Mouse (Mus musculus) lung, adult 2 months (tissue): ENCODE measurements around the gene Hbp1. TPM values are rescaled to one million over a fixed set of nuclear protein-coding genes. Genes with fewer than 3 reads are reported as not detected.

Experiments used
- DNase-seq: peaks from one replicate; pipeline ENCODE4 v3.0.0; 2022
- H3K4me1 ChIP-seq: fragments of 200-500 bp; 2 replicates; pipeline ENCODE4 v1.6.1; 2011; ENCODE audit warnings: low read length; ENCODE audit not compliant: control insufficient read depth, insufficient read depth
- H3K4me3 ChIP-seq: fragments of 200-500 bp; replicated peaks from 2 replicates; pipeline ENCODE3; 2011; ENCODE audit warnings: low read depth, mild to moderate bottlenecking, control low read depth, low read length; ENCODE audit errors: extremely low read depth
- CTCF ChIP-seq: fragments of 200-500 bp; IDR thresholded peaks from 2 replicates; pipeline ENCODE4 v1.5.1; 2011; ENCODE audit warnings: mild to moderate bottlenecking, low read length, control low read depth; ENCODE audit not compliant: insufficient read depth
- POLR2A ChIP-seq: fragments of 200-500 bp; IDR thresholded peaks from 2 replicates; pipeline ENCODE4 v1.6.1; 2011; ENCODE audit warnings: low read depth, mild to moderate bottlenecking, control low read depth, low read length, borderline replicate concordance; ENCODE audit errors: extremely low read depth
- WGBS: fragments of 180-500 bp; shearing (Covaris S2); methylation state at CpG from one replicate; pipeline ENCODE4 v1.1.7; 2018; 5-methylcytosine and 5-hydroxymethylcytosine counted together
- polyA plus RNA-seq: library from polyadenylated mRNA; depleted of rRNA; stranded (reverse); fragments of >200 nt; gene quantifications from 2 replicates; pipeline ENCODE4 v1.2.3, GENCODE M21; 2012

Gene Hbp1
- polyA plus RNA-seq, 1 experiment, result 72.6 TPM

- DNase-seq, result no peak
- TF ChIP-seq POLR2A, result no peak
- TF ChIP-seq CTCF, result no peak
- H3K4me1 ChIP-seq, result no peaks in the 10 kb centered on the region
- 66% methylated on average over 8 of the region's 8 CpGs for WGBS
- H3K4me3 ChIP-seq, result no peak overlapping the region
Observed at GRCm38 (mm10) chr12:31896986-31897385, 53.3 kb downstream of the Hbp1 start.

- Histone ChIP-seq H3K4me1 (no peaks in the 10 kb centered on the region), H3K4me3 (no peak overlapping the region)
- DNase-seq, result no peak
- TF ChIP-seq CTCF, result no peak
- TF ChIP-seq POLR2A, result no peak
- WGBS, result 61% methylated on average over 5 of the region's 5 CpGs
Observed at GRCm38 (mm10) chr12:31896295-31896694, 54.0 kb downstream of the Hbp1 start.

- DNase-seq, result peak; percentile 34
- H3K4me3 ChIP-seq, result no peak overlapping the region
- no peaks in the 10 kb centered on the region for H3K4me1 ChIP-seq
- no peak for TF ChIP-seq POLR2A
- TF ChIP-seq CTCF, result no peak
- 37% methylated on average over 2 of the region's 2 CpGs for WGBS
Observed at GRCm38 (mm10) chr12:31895888-31896287, 54.4 kb downstream of the Hbp1 start.

GRCm38 (mm10) chr12:31895095-31895734, 55.1 kb downstream of the Hbp1 start:
- Histone ChIP-seq H3K4me1 (no peaks in the 10 kb centered on the region), H3K4me3 (no peak overlapping the region)
- no peak for DNase-seq
- WGBS, result 52% methylated on average over 8 of the region's 8 CpGs
- TF ChIP-seq CTCF (no peak), POLR2A (no peak)

- TF ChIP-seq POLR2A, result no peak
- no peak for TF ChIP-seq CTCF
- DNase-seq, result no peak
- Histone ChIP-seq H3K4me1 (no peaks in the 10 kb centered on the region), H3K4me3 (no peak overlapping the region)
- 88% methylated on average over 7 of the region's 7 CpGs for WGBS
Observed at GRCm38 (mm10) chr12:31892771-31893170, 57.6 kb downstream of the Hbp1 start.

GRCm38 (mm10) chr12:31892079-31892478, 58.3 kb downstream of the Hbp1 start:
- TF ChIP-seq POLR2A, result no peak
- no peak for TF ChIP-seq CTCF
- Histone ChIP-seq H3K4me1 (no peaks in the 10 kb centered on the region), H3K4me3 (no peak overlapping the region)
- DNase-seq, result no peak

- Histone ChIP-seq H3K4me3 (no peak overlapping the region), H3K4me1 (no peaks in the 10 kb centered on the region)
- no peak for DNase-seq
- WGBS, result 75% methylated on average over 6 of the region's 6 CpGs
- no peak for TF ChIP-seq POLR2A
- TF ChIP-seq CTCF, result no peak
Observed at GRCm38 (mm10) chr12:31890685-31891084, 59.6 kb downstream of the Hbp1 start.

GRCm38 (mm10) chr12:31885844-31886606, 64.3 kb downstream of the Hbp1 start:
- no peak overlapping the region for H3K4me3 ChIP-seq
- DNase-seq, result no peak
- TF ChIP-seq CTCF (no peak), POLR2A (no peak)
- H3K4me1 ChIP-seq, result no peaks in the 10 kb centered on the region
- WGBS, result 95% methylated on average over 11 of the region's 11 CpGs

- no peak for TF ChIP-seq POLR2A
- no peak for TF ChIP-seq CTCF
- DNase-seq, result no peak
- Histone ChIP-seq H3K4me3 (no peak overlapping the region), H3K4me1 (no peaks in the 10 kb centered on the region)
- 89% methylated on average over 4 of the region's 4 CpGs for WGBS
Observed at GRCm38 (mm10) chr12:31885084-31885483, 65.3 kb downstream of the Hbp1 start.

- TF ChIP-seq CTCF, result no peak
- TF ChIP-seq POLR2A, result no peak
- Histone ChIP-seq H3K4me3 (no peak overlapping the region), H3K4me1 (no peaks in the 10 kb centered on the region)
- WGBS, result 83% methylated on average over 4 of the region's 4 CpGs
- DNase-seq, result no peak
Observed at GRCm38 (mm10) chr12:31884365-31884764, 66.0 kb downstream of the Hbp1 start.
